Mouse (Mus musculus) small intestine, adult 2 months (tissue): ENCODE data around the gene Gm20715.

Experiments
- CTCF ChIP-seq: fragments of 200-500 bp; IDR thresholded peaks from 2 replicates; pipeline ENCODE4 v1.5.1; 2012; ENCODE audit warnings: low read depth, mild to moderate bottlenecking, control low read depth, inconsistent platforms, low read length, moderate library complexity, mixed read lengths; ENCODE audit not compliant: insufficient replicate concordance, insufficient read length; ENCODE audit errors: extremely low read depth
- POLR2A ChIP-seq: fragments of 200-500 bp; IDR thresholded peaks from 2 replicates; pipeline ENCODE4 v1.6.1; 2012; ENCODE audit warnings: low read depth, mild to moderate bottlenecking, control low read depth, inconsistent platforms, low read length, moderate library complexity

DNA sequence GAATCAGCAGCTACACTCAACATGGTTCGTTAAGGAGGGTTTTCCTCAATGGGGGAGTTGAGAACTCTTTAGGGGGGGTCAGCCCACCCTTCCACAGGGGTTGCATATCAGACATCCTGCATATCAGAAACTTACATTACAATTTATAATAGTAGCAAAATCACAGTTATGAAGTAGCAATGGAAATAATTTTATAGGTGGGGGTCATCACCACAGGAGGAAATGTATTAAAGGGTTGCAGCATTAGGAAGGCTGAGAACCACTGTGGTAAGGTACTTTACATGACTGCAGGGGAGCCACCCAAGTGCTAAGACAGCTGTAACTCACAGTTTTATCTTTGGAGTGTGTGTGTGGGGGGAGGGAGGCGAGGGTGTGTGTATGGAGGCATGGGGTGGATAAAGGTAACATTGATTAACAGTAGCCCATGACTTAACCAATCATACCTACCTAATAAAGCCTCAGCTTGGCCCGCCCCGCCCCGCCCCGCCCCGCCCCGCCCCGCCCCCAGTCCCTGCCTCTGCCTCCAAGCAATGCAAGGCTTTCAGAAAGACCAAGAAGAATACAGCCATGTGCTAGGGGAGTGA, 49.5 kb upstream of the Gm20715 start:
- TF ChIP-seq POLR2A (no peak), CTCF (no peak)
